Mouse (Mus musculus) forebrain, embryonic 16.5 days (tissue): Measurements from ENCODE around the gene Rnf227. TPM values are rescaled to one million over a fixed set of nuclear protein-coding genes. Genes with fewer than 3 reads are reported as not detected.

ENCODE experiments used
- ATAC-seq: fragments of 200-750 bp; cut with Nextera tagmentation; 2 replicates; pipeline ENCODE4 v1.8.0; 2017; ENCODE audit warnings: mild to moderate bottlenecking, moderate library complexity
- H3K27ac ChIP-seq: fragments of 300-500 bp; sonication (generic); 2 replicates; pipeline ENCODE4 v1.5.1; 2014; ENCODE audit warnings: low read length, control low read depth
- H3K27me3 ChIP-seq: fragments of 300-500 bp; sonication (generic); replicated peaks from 2 replicates; pipeline ENCODE4 v1.6.1; 2014; ENCODE audit warnings: low read length; ENCODE audit not compliant: control insufficient read depth, insufficient read depth
- H3K36me3 ChIP-seq: fragments of 300-500 bp; sonication (generic); 2 replicates; pipeline ENCODE4 v1.6.1; 2014; ENCODE audit not compliant: control insufficient read depth, insufficient read depth
- H3K4me1 ChIP-seq: fragments of 300-500 bp; sonication (generic); replicated peaks from 2 replicates; pipeline ENCODE4 v1.6.1; 2014; ENCODE audit warnings: low read length; ENCODE audit not compliant: control insufficient read depth, insufficient read depth
- H3K4me2 ChIP-seq: fragments of 300-500 bp; sonication (generic); 2 replicates; pipeline ENCODE4 v1.6.1; 2014; ENCODE audit warnings: mild to moderate bottlenecking, low read length, control low read depth
- H3K4me3 ChIP-seq: fragments of 300-500 bp; sonication (generic); replicated peaks from 2 replicates; pipeline ENCODE4 v1.5.1; 2014; ENCODE audit warnings: mild to moderate bottlenecking, low read length, control low read depth
- H3K9ac ChIP-seq: fragments of 300-500 bp; sonication (generic); replicated peaks from 2 replicates; pipeline ENCODE4 v1.6.1; 2014; ENCODE audit warnings: low read depth, low read length, control low read depth
- H3K9me3 ChIP-seq: fragments of 300-500 bp; sonication (generic); 2 replicates; pipeline ENCODE4 v1.6.1; 2016; ENCODE audit warnings: low read length; ENCODE audit not compliant: control insufficient read depth
- WGBS: fragments of 180-500 bp; shearing (Covaris S2); extraction: QIAGEN DNeasy Blood & Tissue Kit; methylation state at CpG from one replicate; pipeline ENCODE4 v1.1.7; 2014; 5-methylcytosine and 5-hydroxymethylcytosine counted together
- polyA plus RNA-seq: library from polyadenylated mRNA; unstranded; fragments of >200 nt; fragmentation: Nextera tagmentation; extraction: Ambion mirVana; gene quantifications from 2 replicates; pipeline ENCODE4 v1.2.1, GENCODE M21; 2015

The Rnf227 gene
- polyA plus RNA-seq, 1 experiment from 2014 or later, result 144 TPM

- WGBS, result 84% methylated on average over 7 of the region's 7 CpGs
- H3K4me1 ChIP-seq, result peaks cover 14% of the 10 kb centered on the region
- H3K4me3 ChIP-seq, result no peak overlapping the region
- H3K27me3 ChIP-seq, result no peaks in the 10 kb centered on the region
- H3K9ac ChIP-seq, result no peak overlapping the region
- H3K27ac ChIP-seq, result no peak overlapping the region
- H3K36me3 ChIP-seq, result no peaks in the 10 kb centered on the region
- H3K9me3 ChIP-seq, result no peaks in the 10 kb centered on the region
- no peak for ATAC-seq
- H3K4me2 ChIP-seq, result no peak overlapping the region
Measured at GRCm38 (mm10) chr11:69386758-69387157, 46.5 kb downstream of the Rnf227 start.

GRCm38 (mm10) chr11:69388680-69389079, 48.4 kb downstream of the Rnf227 start:
- 94% methylated on average over 4 of the region's 4 CpGs for WGBS
- H3K27ac ChIP-seq, result no peak overlapping the region
- no peak for ATAC-seq
- no peak overlapping the region for H3K9ac ChIP-seq
- H3K4me1 ChIP-seq, result peaks cover 9% of the 10 kb centered on the region; the same call in 1 of the 2 replicates
- no peak overlapping the region for H3K4me3 ChIP-seq
- no peaks in the 10 kb centered on the region for H3K27me3 ChIP-seq
- H3K9me3 ChIP-seq, result no peaks in the 10 kb centered on the region
- no peak overlapping the region for H3K4me2 ChIP-seq
- no peaks in the 10 kb centered on the region for H3K36me3 ChIP-seq

- H3K9me3 ChIP-seq, result no peaks in the 10 kb centered on the region
- H3K27me3 ChIP-seq, result no peaks in the 10 kb centered on the region
- H3K27ac ChIP-seq, result no peak overlapping the region
- H3K4me3 ChIP-seq, result no peak overlapping the region
- no peak for ATAC-seq
- peaks cover 15% of the 10 kb centered on the region for H3K4me1 ChIP-seq
- no peak overlapping the region for H3K4me2 ChIP-seq
- H3K36me3 ChIP-seq, result no peaks in the 10 kb centered on the region
- 54% methylated on average over 14 of the region's 14 CpGs for WGBS
- H3K9ac ChIP-seq, result no peak overlapping the region
Measured at GRCm38 (mm10) chr11:69389531-69390399, 49.5 kb downstream of the Rnf227 start.

GRCm38 (mm10) chr11:69390400-69391034, 50.3 kb downstream of the Rnf227 start:
- Histone ChIP-seq H3K9me3 (no peaks in the 10 kb centered on the region), H3K9ac (no peak overlapping the region), H3K27ac (no peak overlapping the region), H3K27me3 (no peaks in the 10 kb centered on the region), H3K4me1 (peaks cover 15% of the 10 kb centered on the region), H3K4me2 (no peak overlapping the region), H3K36me3 (no peaks in the 10 kb centered on the region), H3K4me3 (no peak overlapping the region)
- WGBS, result 51% methylated on average over 10 of the region's 10 CpGs
- ATAC-seq, result peak; percentile 17; the same call in 1 of the 2 replicates

Other genes with a start within 250 kb of the Rnf227 start
- 11.8 and 12.1 TPM in 2 replicates for gene Per1, start 245.2 kb upstream of the Rnf227 start, polyA plus RNA-seq
- gene Hes7, start 220.1 kb upstream of the Rnf227 start, polyA plus RNA-seq, result 0.26 and 0.67 TPM in 2 replicates
- gene 9130213A22Rik, start 217.9 kb upstream of the Rnf227 start, polyA plus RNA-seq, result 0.39 and 0.71 TPM in 2 replicates
- 2.8 and 3.5 TPM in 2 replicates for gene Aloxe3, start 214.6 kb upstream of the Rnf227 start, polyA plus RNA-seq
- 0.12 TPM in 1 of 2 replicates, not detected in the other for gene Alox12b, start 183.5 kb upstream of the Rnf227 start, polyA plus RNA-seq
- gene Alox8, start 142.6 kb upstream of the Rnf227 start, polyA plus RNA-seq, result 0.29 TPM in 1 of 2 replicates, not detected in the other
- gene Gucy2e, start 103.4 kb upstream of the Rnf227 start, polyA plus RNA-seq, result 0.56 and 0.68 TPM in 2 replicates
- gene Cntrob, start 16.7 kb upstream of the Rnf227 start, polyA plus RNA-seq, result 31.0 and 32.5 TPM in 2 replicates
- gene Trappc1, start 16.5 kb upstream of the Rnf227 start, polyA plus RNA-seq, result 162 and 166 TPM in 2 replicates
- 5.7 and 6.0 TPM in 2 replicates for gene Kcnab3, start 14.2 kb upstream of the Rnf227 start, polyA plus RNA-seq
- 132 and 146 TPM in 2 replicates for gene Chd3, start 28.9 kb downstream of the Rnf227 start, polyA plus RNA-seq
- 79.2 and 86.1 TPM in 2 replicates for gene Naa38, start 55.0 kb downstream of the Rnf227 start, polyA plus RNA-seq
- gene Cyb5d1, start 55.2 kb downstream of the Rnf227 start, polyA plus RNA-seq, result 42.5 and 44.2 TPM in 2 replicates
- gene Tmem88, start 57.8 kb downstream of the Rnf227 start, polyA plus RNA-seq, result 5.9 and 6.2 TPM in 2 replicates
- gene Kdm6b, start 73.2 kb downstream of the Rnf227 start, polyA plus RNA-seq, result 48.4 and 52.8 TPM in 2 replicates
- 3.5 and 3.7 TPM in 2 replicates for gene Dnah2, start 208.6 kb downstream of the Rnf227 start, polyA plus RNA-seq
- gene Efnb3, start 219.7 kb downstream of the Rnf227 start, polyA plus RNA-seq, result 95.7 and 123 TPM in 2 replicates
- gene Wrap53, start 239.8 kb downstream of the Rnf227 start, polyA plus RNA-seq, result 27.3 and 28.6 TPM in 2 replicates
- 103 and 109 TPM in 2 replicates for gene Trp53, start 239.9 kb downstream of the Rnf227 start, polyA plus RNA-seq